Mouse (Mus musculus) testis, adult 2 months (tissue): Measurements from ENCODE around the gene Upb1.

Experiments used
- CTCF ChIP-seq: fragments of 200-500 bp; IDR thresholded peaks from 2 replicates; pipeline ENCODE4 v1.5.1; 2012; ENCODE audit warnings: low read depth, mild to moderate bottlenecking, inconsistent platforms, low read length, moderate library complexity; ENCODE audit not compliant: control insufficient read depth, insufficient read depth, insufficient replicate concordance
- POLR2A ChIP-seq: fragments of 200-500 bp; IDR thresholded peaks from 2 replicates; pipeline ENCODE4 v1.6.1; 2012; ENCODE audit warnings: low read depth, mild to moderate bottlenecking, inconsistent platforms, low read length, moderate library complexity; ENCODE audit not compliant: control insufficient read depth

- TF ChIP-seq CTCF (no peak), POLR2A (no peak)
Measured at GRCm38 (mm10) chr10:75429522-75430146, 28.7 kb downstream of the Upb1 start.
